Mouse (Mus musculus) neural tube, embryonic 12.5 days (tissue): ENCODE results near the gene Rnf207. TPM values are rescaled to one million over a fixed set of nuclear protein-coding genes. Genes with fewer than 3 reads are reported as not detected.

Source experiments
- ATAC-seq: fragments of 200-750 bp; cut with Nextera tagmentation; 2 replicates; pipeline ENCODE4 v1.8.0; 2017; ENCODE audit warnings: low read depth, mild to moderate bottlenecking, moderate TSS enrichment, moderate library complexity; ENCODE audit not compliant: low FRiP score
- H3K27ac ChIP-seq: fragments of 300-500 bp; sonication (generic); 2 replicates; pipeline ENCODE4 v1.5.1; 2016
- H3K27me3 ChIP-seq: fragments of 300-500 bp; sonication (generic); replicated peaks from 2 replicates; pipeline ENCODE4 v1.6.1; 2016; ENCODE audit warnings: mild to moderate bottlenecking
- H3K36me3 ChIP-seq: fragments of 300-500 bp; sonication (generic); 2 replicates; pipeline ENCODE4 v1.6.1; 2016; ENCODE audit warnings: mild to moderate bottlenecking
- H3K4me1 ChIP-seq: fragments of 300-500 bp; sonication (generic); 2 replicates; pipeline ENCODE4 v1.6.1; 2016
- H3K4me2 ChIP-seq: fragments of 300-500 bp; sonication (generic); replicated peaks from 2 replicates; pipeline ENCODE4 v1.6.1; 2016; ENCODE audit warnings: mild to moderate bottlenecking
- H3K4me3 ChIP-seq: fragments of 300-500 bp; sonication (generic); 2 replicates; pipeline ENCODE4 v1.5.1; 2016
- H3K9ac ChIP-seq: fragments of 300-500 bp; sonication (generic); 2 replicates; pipeline ENCODE4 v1.6.1; 2016; ENCODE audit warnings: mild to moderate bottlenecking
- H3K9me3 ChIP-seq: fragments of 300-500 bp; sonication (generic); 2 replicates; pipeline ENCODE4 v1.6.1; 2016; ENCODE audit warnings: mild to moderate bottlenecking
- WGBS: fragments of 180-500 bp; shearing (Covaris S2); methylation state at CpG from one replicate; pipeline ENCODE4 v1.1.7; 2016; 5-methylcytosine and 5-hydroxymethylcytosine counted together
- polyA plus RNA-seq: library from polyadenylated mRNA; unstranded; fragments of >200 nt; fragmentation: Nextera tagmentation; extraction: Ambion mirVana; gene quantifications from 2 replicates; pipeline ENCODE4 v1.2.1, GENCODE M21; 2016

Gene Rnf207
- polyA plus RNA-seq, 1 experiment from 2014 or later: 7.3 TPM

DNA sequence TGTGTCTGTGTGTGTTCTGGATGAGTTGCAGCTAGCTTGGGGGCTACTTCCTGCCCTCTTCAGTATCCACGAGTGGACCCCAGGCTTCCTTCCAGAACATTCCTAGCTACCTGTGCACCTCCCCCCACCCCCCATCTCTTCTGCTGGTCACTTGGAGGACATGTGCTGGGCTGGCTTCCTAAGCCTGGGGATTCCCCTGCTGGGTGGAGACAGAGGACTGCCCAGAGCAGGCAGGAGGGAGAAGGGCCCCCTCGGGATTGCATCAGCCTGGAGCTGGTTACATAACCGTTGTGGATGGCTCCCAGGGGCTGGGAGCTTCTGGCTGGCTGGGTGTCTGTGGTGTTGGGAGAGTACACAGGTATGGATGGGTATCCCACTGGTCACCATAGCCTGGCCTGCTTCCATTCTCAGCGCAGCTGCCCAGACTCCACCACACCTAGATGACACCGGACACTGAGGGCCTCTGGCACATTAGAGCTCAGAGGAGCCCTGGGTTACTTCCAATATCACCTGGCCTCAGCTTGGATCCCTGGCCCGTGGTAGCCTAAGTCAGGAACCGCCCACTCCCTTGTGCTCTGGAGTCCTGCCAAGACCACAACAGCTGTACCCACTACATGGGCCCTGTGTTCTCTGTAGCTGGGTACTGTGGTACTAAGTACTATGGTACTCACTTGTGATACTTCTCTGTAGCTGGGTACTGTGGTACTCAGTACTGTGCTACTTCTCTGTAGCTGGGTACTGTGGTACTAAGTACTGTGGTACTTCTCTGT is 26.5 kb upstream of the Rnf207 start:
- H3K4me2 ChIP-seq: no peak overlapping the region
- H3K4me3 ChIP-seq: no peak overlapping the region
- 59% methylated on average over 7 of the region's 7 CpGs for WGBS
- no peaks in the 10 kb centered on the region for H3K36me3 ChIP-seq
- no peaks in the 10 kb centered on the region for H3K9me3 ChIP-seq
- H3K9ac ChIP-seq: no peak overlapping the region
- H3K4me1 ChIP-seq: peaks cover 11% of the 10 kb centered on the region
- H3K27me3 ChIP-seq: peaks cover 48% of the 10 kb centered on the region
- no peak for ATAC-seq
- no peak overlapping the region for H3K27ac ChIP-seq

DNA sequence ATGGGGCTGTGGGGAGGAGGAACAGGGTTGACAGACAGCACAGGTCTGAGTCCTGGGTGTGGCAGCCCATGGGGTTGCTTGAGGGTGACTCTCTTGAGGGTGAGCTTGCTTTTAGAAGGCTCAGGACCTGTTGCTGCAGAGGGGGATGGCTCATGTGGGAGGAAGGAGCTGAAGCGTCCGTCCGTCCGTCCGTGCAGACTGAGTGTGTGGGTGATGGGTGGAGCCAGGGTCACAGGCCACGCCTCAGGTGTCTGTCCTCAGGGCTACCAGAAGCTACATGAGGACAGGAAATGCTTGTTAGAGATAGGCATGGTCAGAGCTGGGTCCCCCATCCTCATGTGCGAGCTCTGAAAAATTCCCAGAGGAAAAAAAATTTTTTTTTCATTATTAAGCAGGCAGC is 25.9 kb upstream of the Rnf207 start:
- H3K4me2 ChIP-seq: no peak overlapping the region
- no peak overlapping the region for H3K4me3 ChIP-seq
- WGBS: 63% methylated on average over 7 of the region's 7 CpGs
- peaks cover 10% of the 10 kb centered on the region for H3K4me1 ChIP-seq
- H3K9me3 ChIP-seq: no peaks in the 10 kb centered on the region
- H3K9ac ChIP-seq: no peak overlapping the region
- peaks cover 50% of the 10 kb centered on the region for H3K27me3 ChIP-seq
- no peak for ATAC-seq
- H3K36me3 ChIP-seq: no peaks in the 10 kb centered on the region
- no peak overlapping the region for H3K27ac ChIP-seq

DNA sequence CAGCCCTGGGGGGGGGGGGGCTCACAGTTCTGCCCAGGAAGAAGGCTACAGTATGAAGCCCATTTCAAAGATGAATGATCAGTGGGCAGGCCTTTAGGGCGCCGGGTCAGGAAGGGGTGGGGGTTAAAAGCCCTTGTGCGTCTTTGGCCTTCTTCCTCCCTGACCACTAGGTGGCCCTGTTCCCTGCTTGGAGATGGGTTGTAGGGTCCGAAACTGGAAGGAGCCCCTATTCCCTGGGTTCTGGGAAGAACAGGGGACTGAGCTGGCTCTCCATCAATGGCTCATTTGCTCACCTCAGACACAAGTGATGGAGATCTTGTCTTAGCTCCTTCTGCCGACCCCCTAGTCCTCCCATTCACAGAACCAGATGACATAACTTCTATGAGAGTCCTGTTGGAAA is 24.5 kb upstream of the Rnf207 start:
- no peak overlapping the region for H3K4me3 ChIP-seq
- H3K9me3 ChIP-seq: no peaks in the 10 kb centered on the region
- no peak for ATAC-seq
- peaks cover 14% of the 10 kb centered on the region for H3K4me1 ChIP-seq
- WGBS: 24% methylated on average over 5 of the region's 5 CpGs
- H3K27ac ChIP-seq: no peak overlapping the region
- H3K27me3 ChIP-seq: peaks cover 54% of the 10 kb centered on the region
- H3K4me2 ChIP-seq: no peak overlapping the region
- no peaks in the 10 kb centered on the region for H3K36me3 ChIP-seq
- H3K9ac ChIP-seq: no peak overlapping the region

DNA sequence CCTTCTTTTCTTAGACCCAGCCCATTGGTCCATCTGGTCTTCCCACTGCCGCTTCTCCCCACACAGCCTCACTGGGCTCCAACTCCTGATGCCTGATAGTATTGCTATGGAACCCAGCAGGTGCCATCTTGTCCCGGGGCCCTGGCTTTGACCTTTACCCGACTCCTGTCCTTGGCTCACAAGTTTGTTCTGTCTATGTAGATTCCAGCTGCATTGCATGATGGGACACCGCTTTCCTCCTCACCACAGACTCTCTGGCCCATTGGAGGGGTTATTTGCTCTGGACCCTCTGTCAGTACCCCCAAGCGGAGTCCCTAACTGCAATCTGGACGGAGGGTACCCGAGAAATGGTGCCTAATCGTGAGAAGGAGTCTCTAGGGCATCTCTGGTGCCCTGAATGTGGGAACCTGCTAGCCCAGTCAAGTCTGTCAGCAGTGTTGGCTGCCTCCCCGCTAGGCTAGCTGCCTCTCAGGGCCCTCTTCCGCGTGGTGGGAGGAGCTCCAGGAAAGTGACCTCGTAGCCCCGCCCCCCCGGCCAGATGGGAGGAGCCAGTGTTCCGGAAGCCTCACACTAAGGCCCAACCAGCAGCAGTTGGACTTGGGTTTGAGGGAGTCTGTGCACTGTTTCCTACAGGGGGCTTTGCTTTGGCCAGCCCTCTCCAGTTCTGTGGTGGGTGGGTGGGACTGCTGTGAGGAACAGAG is 21.9 kb upstream of the Rnf207 start:
- Histone ChIP-seq H3K4me2 (no peak overlapping the region), H3K9me3 (no peaks in the 10 kb centered on the region), H3K27ac (no peak overlapping the region), H3K27me3 (peaks cover 54% of the 10 kb centered on the region), H3K36me3 (no peaks in the 10 kb centered on the region), H3K4me1 (peaks cover 14% of the 10 kb centered on the region), H3K9ac (no peak overlapping the region), H3K4me3 (no peak overlapping the region)
- ATAC-seq: no peak
- 34% methylated on average over 15 of the region's 15 CpGs for WGBS

DNA sequence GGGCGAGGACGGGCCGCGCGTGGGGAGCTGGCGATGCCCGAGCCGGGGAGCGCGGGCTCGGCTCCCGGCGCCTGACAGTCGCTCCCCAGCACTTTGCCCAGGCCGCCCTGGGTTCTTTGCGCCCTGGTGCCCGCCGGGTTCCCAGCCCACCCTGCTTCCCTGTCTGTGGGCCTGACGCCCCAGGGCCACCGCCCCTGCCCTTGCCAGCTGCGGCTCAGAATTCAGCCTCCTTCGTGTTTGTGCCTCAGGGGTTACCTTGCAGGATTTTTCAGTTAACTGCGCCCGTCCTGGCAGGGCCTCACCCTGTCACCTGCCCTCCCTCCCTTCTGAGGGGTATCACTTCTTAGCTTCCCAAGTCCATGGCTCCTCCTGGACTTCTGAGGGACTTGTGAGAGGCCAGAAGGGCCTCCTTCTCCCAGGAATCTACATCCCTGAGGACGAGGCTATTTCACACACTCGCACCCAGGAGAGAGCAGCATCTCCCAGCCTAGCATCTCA is 20.5 kb upstream of the Rnf207 start:
- Histone ChIP-seq H3K27ac (no peak overlapping the region), H3K4me2 (peak overlapping the region; percentile 99), H3K9me3 (no peaks in the 10 kb centered on the region), H3K4me1 (peaks cover 14% of the 10 kb centered on the region), H3K9ac (peak overlapping the region; percentile 73), H3K4me3 (peak overlapping the region; percentile 64), H3K27me3 (peaks cover 51% of the 10 kb centered on the region), H3K36me3 (peaks cover 10% of the 10 kb centered on the region)
- 2% methylated on average over 26 of the region's 26 CpGs for WGBS
- ATAC-seq: 0 out of 2 replicates have a peak, but pooled peaks have one; percentile 3

DNA sequence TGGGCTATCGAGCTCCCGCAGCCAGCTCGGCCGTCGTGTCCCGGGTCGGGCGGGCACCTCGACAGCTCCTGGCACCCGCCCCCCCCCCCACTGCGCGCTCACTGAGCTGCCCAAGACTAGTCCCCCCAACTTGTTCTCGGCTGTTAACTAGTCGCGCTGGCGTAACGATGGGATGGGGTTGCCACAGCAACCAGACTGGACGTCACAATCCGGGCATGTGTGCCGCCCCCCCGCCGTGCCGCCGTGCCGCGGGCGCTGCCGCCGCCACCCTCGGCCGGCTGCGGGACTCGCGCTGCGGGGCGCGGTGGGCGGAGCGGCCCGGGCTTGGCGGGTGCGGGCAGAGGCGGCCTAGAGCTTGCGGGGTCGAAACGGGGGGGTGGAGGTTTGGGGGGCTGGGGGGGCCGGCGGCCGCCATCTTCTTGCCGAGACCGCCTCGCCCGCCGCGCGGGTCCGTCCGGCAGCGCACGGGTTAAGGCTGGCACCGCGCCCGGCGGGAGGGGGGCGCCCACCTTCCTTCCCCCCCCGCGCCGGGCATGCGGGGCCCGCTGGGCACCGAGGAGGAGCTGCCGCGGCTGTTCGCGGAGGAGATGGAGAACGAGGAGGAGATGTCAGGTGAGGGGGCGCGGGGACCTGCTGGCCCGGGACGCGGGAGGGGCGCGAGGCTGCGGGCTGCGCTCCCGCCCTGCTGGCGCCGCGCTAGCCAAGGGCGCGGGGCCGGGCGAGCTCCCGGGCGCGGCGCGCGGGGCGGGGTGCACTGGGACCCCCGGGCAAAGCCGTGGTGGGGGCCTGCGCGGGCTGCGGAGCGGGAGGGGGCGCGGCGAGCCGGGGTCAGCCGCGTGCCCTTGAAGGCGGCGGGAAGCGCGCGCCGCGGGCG is 19.9 kb upstream of the Rnf207 start, which contains the start of gene Chd5:
TSS of gene Chd5 (plus strand) at position 233 of the 874 bp plus-strand sequence.
- peaks cover 14% of the 10 kb centered on the region for H3K4me1 ChIP-seq
- ATAC-seq: peak; percentile 22; the same call in 1 of the 2 replicates
- peaks cover 17% of the 10 kb centered on the region for H3K36me3 ChIP-seq
- under 1% methylated on average over 98 of the region's 120 CpGs for WGBS
- H3K4me3 ChIP-seq: peak within 1 kb of the TSS; percentile 64
- H3K4me2 ChIP-seq: peak within 1 kb of the TSS; percentile 99
- no peak within 1 kb of the TSS; the same call in 1 of the 2 replicates for H3K27ac ChIP-seq
- H3K9ac ChIP-seq: peak within 1 kb of the TSS; percentile 73
- peaks cover 51% of the 10 kb centered on the region for H3K27me3 ChIP-seq
- H3K9me3 ChIP-seq: no peaks in the 10 kb centered on the region

DNA sequence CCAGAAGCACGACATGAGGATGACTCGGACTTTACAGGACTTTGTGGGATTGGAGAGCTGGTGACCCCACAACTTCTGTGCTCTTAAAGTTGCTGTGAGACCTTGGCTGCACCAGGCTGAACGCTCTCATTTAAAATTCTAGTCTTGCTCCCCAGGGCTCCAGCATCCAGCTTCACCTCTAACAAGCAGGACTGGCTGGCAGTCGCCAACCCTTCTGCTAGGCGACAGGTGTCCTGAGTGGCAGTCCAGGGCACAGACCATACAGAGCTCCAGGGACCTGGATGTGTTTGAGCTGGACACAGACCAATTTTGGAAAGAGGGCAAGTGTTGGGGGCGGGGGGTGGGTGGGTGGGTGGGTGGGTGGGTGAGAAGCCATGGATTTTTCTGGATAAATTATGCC is 19.0 kb upstream of the Rnf207 start:
- no peak overlapping the region for H3K9ac ChIP-seq
- no peak for ATAC-seq
- H3K4me3 ChIP-seq: no peak overlapping the region
- H3K9me3 ChIP-seq: no peaks in the 10 kb centered on the region
- WGBS: 27% methylated on average over 6 of the region's 6 CpGs
- peaks cover 51% of the 10 kb centered on the region for H3K27me3 ChIP-seq
- H3K4me2 ChIP-seq: peak overlapping the region; percentile 99
- peaks cover 14% of the 10 kb centered on the region for H3K4me1 ChIP-seq
- no peak overlapping the region for H3K27ac ChIP-seq
- H3K36me3 ChIP-seq: peaks cover 26% of the 10 kb centered on the region

DNA sequence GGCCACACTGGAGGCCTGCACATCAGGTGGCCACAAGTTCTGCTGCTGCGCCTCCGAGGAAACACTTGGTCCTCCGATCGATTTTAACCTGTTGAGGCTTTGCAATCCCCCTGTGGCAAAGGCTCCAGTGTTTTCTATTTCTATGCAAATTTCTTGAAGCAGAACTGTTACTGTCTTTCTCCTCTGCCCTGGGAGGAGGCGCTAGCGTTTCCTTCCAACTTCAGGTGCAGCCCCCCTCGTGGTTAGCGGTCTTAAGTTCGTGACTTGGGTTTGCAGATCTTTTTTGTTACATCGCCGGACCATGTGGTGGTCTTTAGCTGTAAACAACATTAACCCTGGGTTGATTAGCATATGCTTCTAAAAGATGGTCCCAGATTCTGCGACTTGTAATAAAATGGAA is 14.8 kb upstream of the Rnf207 start:
- no peak overlapping the region for H3K4me3 ChIP-seq
- no peak for ATAC-seq
- H3K27ac ChIP-seq: no peak overlapping the region
- H3K4me2 ChIP-seq: no peak overlapping the region
- no peaks in the 10 kb centered on the region for H3K9me3 ChIP-seq
- 95% methylated on average over 12 of the region's 12 CpGs for WGBS
- H3K9ac ChIP-seq: no peak overlapping the region
- peaks cover 68% of the 10 kb centered on the region for H3K36me3 ChIP-seq
- H3K27me3 ChIP-seq: peaks cover 17% of the 10 kb centered on the region
- H3K4me1 ChIP-seq: no peaks in the 10 kb centered on the region

DNA sequence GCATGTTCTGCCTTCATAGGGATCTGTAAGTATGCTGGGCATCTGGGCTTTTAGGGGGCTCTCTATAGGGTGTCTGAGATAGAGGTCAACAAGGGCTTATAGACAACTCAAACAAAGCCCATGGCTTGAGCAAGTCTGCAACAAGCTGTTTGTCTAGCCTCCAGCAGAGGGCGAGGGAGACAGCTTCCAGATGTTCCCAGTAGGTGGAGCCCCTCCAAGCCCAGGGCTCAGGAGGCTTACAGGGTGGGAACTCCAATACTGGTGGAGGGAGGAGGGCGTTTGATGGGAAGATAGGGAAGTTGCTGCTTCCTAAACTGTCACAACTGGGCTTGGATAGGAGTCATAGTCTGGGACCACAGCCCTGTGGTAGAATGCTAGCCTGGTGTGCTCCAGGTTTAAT is 14.2 kb upstream of the Rnf207 start:
- 49% methylated on average over 2 of the region's 2 CpGs for WGBS
- ATAC-seq: peak; percentile 42; the same call in 1 of the 2 replicates
- no peak overlapping the region for H3K27ac ChIP-seq
- H3K27me3 ChIP-seq: peaks cover 11% of the 10 kb centered on the region; the same call in 1 of the 2 replicates
- H3K9ac ChIP-seq: no peak overlapping the region
- no peaks in the 10 kb centered on the region for H3K9me3 ChIP-seq
- peaks cover 71% of the 10 kb centered on the region for H3K36me3 ChIP-seq
- H3K4me2 ChIP-seq: no peak overlapping the region
- H3K4me3 ChIP-seq: no peak overlapping the region
- H3K4me1 ChIP-seq: no peaks in the 10 kb centered on the region

DNA sequence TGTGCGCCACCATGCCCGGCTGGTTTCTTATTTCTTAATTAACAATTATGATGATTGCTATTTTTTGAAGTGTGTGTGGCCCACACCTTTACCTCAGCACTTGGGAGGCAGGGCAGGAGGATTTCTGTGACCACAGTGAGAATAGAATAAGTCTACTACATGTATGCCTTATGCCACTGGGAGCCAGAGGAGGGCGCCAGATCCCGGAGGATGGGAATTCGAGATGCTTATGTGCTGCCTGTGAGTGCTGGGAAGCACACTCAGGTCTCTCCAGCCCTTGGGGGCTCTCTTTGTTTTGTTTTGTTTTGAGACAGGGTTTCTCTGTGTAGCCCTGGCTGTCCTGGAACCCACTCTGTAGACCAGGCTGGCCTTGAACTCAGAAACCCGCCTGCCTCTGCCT is 9.9 kb upstream of the Rnf207 start:
- H3K36me3 ChIP-seq: peaks cover 55% of the 10 kb centered on the region
- 82% methylated on average over 6 of the region's 6 CpGs for WGBS
- ATAC-seq: no peak

DNA sequence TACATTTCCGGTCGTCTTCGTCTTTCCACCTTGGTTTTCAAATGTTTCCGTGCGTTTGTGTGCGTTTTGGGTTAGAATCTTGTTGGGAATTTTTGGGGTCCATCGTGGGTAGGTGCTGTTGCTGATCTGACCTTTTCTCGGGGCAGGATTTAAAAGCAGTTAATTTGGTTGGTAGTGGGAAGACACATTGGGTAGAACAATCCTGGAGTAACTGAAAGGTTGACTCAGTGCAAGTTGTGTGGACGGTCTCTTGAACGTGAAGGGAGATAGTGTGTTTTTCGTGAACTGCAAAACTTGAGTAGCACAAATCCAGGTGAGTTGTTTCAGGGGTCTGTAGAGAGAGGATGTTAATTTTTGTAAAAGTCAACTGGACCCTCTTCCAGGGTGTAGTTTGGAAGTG is 7.8 kb upstream of the Rnf207 start:
- Histone ChIP-seq H3K36me3 (peaks cover 34% of the 10 kb centered on the region), H3K27ac (no peak overlapping the region), H3K4me2 (peak overlapping the region; percentile 84), H3K4me1 (peaks cover 14% of the 10 kb centered on the region), H3K27me3 (no peaks in the 10 kb centered on the region), H3K4me3 (peak overlapping the region; percentile 96), H3K9me3 (no peaks in the 10 kb centered on the region), H3K9ac (peak overlapping the region; percentile 91)
- no peak for ATAC-seq
- 1% methylated on average over 11 of the region's 11 CpGs for WGBS

More for the DNA sequence above, 9.9 kb upstream of the Rnf207 start:
- H3K27me3 ChIP-seq: no peaks in the 10 kb centered on the region
- H3K27ac ChIP-seq: no peak overlapping the region
- H3K9me3 ChIP-seq: no peaks in the 10 kb centered on the region
- no peak overlapping the region for H3K9ac ChIP-seq
- no peak overlapping the region for H3K4me2 ChIP-seq
- peaks cover 14% of the 10 kb centered on the region for H3K4me1 ChIP-seq
- no peak overlapping the region for H3K4me3 ChIP-seq
